Mouse (Mus musculus): ENCODE data around the gene Smarcd3. TPM values are rescaled to one million over a fixed set of nuclear protein-coding genes. Genes with fewer than 3 reads are reported as not detected.

Gene Smarcd3
- polyA plus RNA-seq, 1 experiment, result 5.0 TPM

- H3K4me3 ChIP-seq (ENCODE audit: control insufficient read depth, low read depth, low read length), result no peak overlapping the region
- H3K27me3 ChIP-seq (ENCODE audit: control insufficient read depth, insufficient read depth, low read length), result no peaks in the 10 kb centered on the region
- H3K4me1 ChIP-seq (ENCODE audit: control insufficient read depth, insufficient read depth, low read length), result peaks cover 6% of the 10 kb centered on the region
- no peak overlapping the region for H3K27ac ChIP-seq (ENCODE audit: control insufficient read depth, insufficient read depth, low read depth, low read length)
- no peaks in the 10 kb centered on the region; the same call in 1 of the 2 replicates for H3K36me3 ChIP-seq (ENCODE audit: control insufficient read depth, insufficient read depth, low read length)
- TF ChIP-seq CTCF (IDR thresholded peaks at IDR 0.05; ENCODE audit: control insufficient read depth, insufficient read depth, insufficient replicate concordance, low read depth, low read length) (no peak), POLR2A (IDR thresholded peaks at IDR 0.05; ENCODE audit: control insufficient read depth, low read depth, low read length) (no peak)
Observed at GRCm38 (mm10) chr5:24592471-24593160, 31.6 kb downstream of the Smarcd3 start.

GRCm38 (mm10) chr5:24591796-24592470 is 32.3 kb downstream of the Smarcd3 start:
- H3K36me3 ChIP-seq (ENCODE audit: control insufficient read depth, insufficient read depth, low read length), result no peaks in the 10 kb centered on the region; the same call in 1 of the 2 replicates
- no peak for TF ChIP-seq CTCF (IDR thresholded peaks at IDR 0.05; ENCODE audit: control insufficient read depth, insufficient read depth, insufficient replicate concordance, low read depth, low read length)
- TF ChIP-seq POLR2A (IDR thresholded peaks at IDR 0.05; ENCODE audit: control insufficient read depth, low read depth, low read length), result no peak
- no peak overlapping the region for H3K27ac ChIP-seq (ENCODE audit: control insufficient read depth, insufficient read depth, low read depth, low read length)
- peaks cover 8% of the 10 kb centered on the region for H3K4me1 ChIP-seq (ENCODE audit: control insufficient read depth, insufficient read depth, low read length)
- peak overlapping the region; percentile 41 for H3K4me3 ChIP-seq (ENCODE audit: control insufficient read depth, low read depth, low read length)
- H3K27me3 ChIP-seq (ENCODE audit: control insufficient read depth, insufficient read depth, low read length), result no peaks in the 10 kb centered on the region

GRCm38 (mm10) chr5:24591268-24591721 is 32.9 kb downstream of the Smarcd3 start:
- Histone ChIP-seq H3K4me1 (ENCODE audit: control insufficient read depth, insufficient read depth, low read length) (peaks cover 10% of the 10 kb centered on the region), H3K27ac (ENCODE audit: control insufficient read depth, insufficient read depth, low read depth, low read length) (no peak overlapping the region), H3K36me3 (ENCODE audit: control insufficient read depth, insufficient read depth, low read length) (no peaks in the 10 kb centered on the region; the same call in 1 of the 2 replicates), H3K27me3 (ENCODE audit: control insufficient read depth, insufficient read depth, low read length) (no peaks in the 10 kb centered on the region), H3K4me3 (ENCODE audit: control insufficient read depth, low read depth, low read length) (peak overlapping the region; percentile 41)
- TF ChIP-seq POLR2A (IDR thresholded peaks at IDR 0.05; ENCODE audit: control insufficient read depth, low read depth, low read length) (no peak), CTCF (IDR thresholded peaks at IDR 0.05; ENCODE audit: control insufficient read depth, insufficient read depth, insufficient replicate concordance, low read depth, low read length) (no peak)

- no peak overlapping the region for H3K4me3 ChIP-seq (ENCODE audit: control insufficient read depth, low read depth, low read length)
- TF ChIP-seq CTCF (IDR thresholded peaks at IDR 0.05; ENCODE audit: control insufficient read depth, insufficient read depth, insufficient replicate concordance, low read depth, low read length) (no peak), POLR2A (IDR thresholded peaks at IDR 0.05; ENCODE audit: control insufficient read depth, low read depth, low read length) (no peak)
- H3K27me3 ChIP-seq (ENCODE audit: control insufficient read depth, insufficient read depth, low read length), result no peaks in the 10 kb centered on the region
- H3K4me1 ChIP-seq (ENCODE audit: control insufficient read depth, insufficient read depth, low read length), result peaks cover 13% of the 10 kb centered on the region
- no peaks in the 10 kb centered on the region for H3K36me3 ChIP-seq (ENCODE audit: control insufficient read depth, insufficient read depth, low read length)
- H3K27ac ChIP-seq (ENCODE audit: control insufficient read depth, insufficient read depth, low read depth, low read length), result no peak overlapping the region
Observed at GRCm38 (mm10) chr5:24589511-24590500, 34.4 kb downstream of the Smarcd3 start.

GRCm38 (mm10) chr5:24587200-24587577 is 37.0 kb downstream of the Smarcd3 start:
- Histone ChIP-seq H3K27me3 (ENCODE audit: control insufficient read depth, insufficient read depth, low read length) (no peaks in the 10 kb centered on the region), H3K4me3 (ENCODE audit: control insufficient read depth, low read depth, low read length) (peak overlapping the region; percentile 99), H3K27ac (ENCODE audit: control insufficient read depth, insufficient read depth, low read depth, low read length) (no peak overlapping the region; the same call in 1 of the 2 replicates), H3K4me1 (ENCODE audit: control insufficient read depth, insufficient read depth, low read length) (peaks cover 13% of the 10 kb centered on the region), H3K36me3 (ENCODE audit: control insufficient read depth, insufficient read depth, low read length) (no peaks in the 10 kb centered on the region)
- TF ChIP-seq POLR2A (IDR thresholded peaks at IDR 0.05; ENCODE audit: control insufficient read depth, low read depth, low read length) (no peak), CTCF (IDR thresholded peaks at IDR 0.05; ENCODE audit: control insufficient read depth, insufficient read depth, insufficient replicate concordance, low read depth, low read length) (no peak)

GRCm38 (mm10) chr5:24586547-24587199 is 37.5 kb downstream of the Smarcd3 start, which contains the start of gene Chpf2:
Gene Chpf2, plus strand, starts transcription at chr5:24586741.
- Histone ChIP-seq H3K27ac (ENCODE audit: control insufficient read depth, insufficient read depth, low read depth, low read length) (peak within 1 kb of the TSS; percentile 72), H3K27me3 (ENCODE audit: control insufficient read depth, insufficient read depth, low read length) (no peaks in the 10 kb centered on the region), H3K36me3 (ENCODE audit: control insufficient read depth, insufficient read depth, low read length) (no peaks in the 10 kb centered on the region), H3K4me1 (ENCODE audit: control insufficient read depth, insufficient read depth, low read length) (peaks cover 13% of the 10 kb centered on the region), H3K4me3 (ENCODE audit: control insufficient read depth, low read depth, low read length) (peak within 1 kb of the TSS; percentile 99)
- no peak for TF ChIP-seq CTCF (IDR thresholded peaks at IDR 0.05; ENCODE audit: control insufficient read depth, insufficient read depth, insufficient replicate concordance, low read depth, low read length)
- peak; percentile 48; the same call in 1 of the 2 replicates for TF ChIP-seq POLR2A (IDR thresholded peaks at IDR 0.05; ENCODE audit: control insufficient read depth, low read depth, low read length)

All from testis, adult 2 months (tissue).